Mouse (Mus musculus) adrenal gland, adult 10 weeks (tissue): ENCODE results near the gene Lsm14b. TPM values are rescaled to one million over a fixed set of nuclear protein-coding genes. Genes with fewer than 3 reads are reported as not detected.

ENCODE experiments used
- polyA plus RNA-seq: library from polyadenylated mRNA; stranded (reverse); fragments of 350-450 nt; fragmentation: Illumina TruSeq; extraction: RNeasy Lipid Tissue Mini Kit (QIAGEN cat#74804); gene quantifications from one replicate; pipeline ENCODE4 v1.2.3, GENCODE M21; 2014; ENCODE audit warnings: low read depth, low replicate concordance

Gene Lsm14b
- 57.7 TPM for polyA plus RNA-seq

DNA sequence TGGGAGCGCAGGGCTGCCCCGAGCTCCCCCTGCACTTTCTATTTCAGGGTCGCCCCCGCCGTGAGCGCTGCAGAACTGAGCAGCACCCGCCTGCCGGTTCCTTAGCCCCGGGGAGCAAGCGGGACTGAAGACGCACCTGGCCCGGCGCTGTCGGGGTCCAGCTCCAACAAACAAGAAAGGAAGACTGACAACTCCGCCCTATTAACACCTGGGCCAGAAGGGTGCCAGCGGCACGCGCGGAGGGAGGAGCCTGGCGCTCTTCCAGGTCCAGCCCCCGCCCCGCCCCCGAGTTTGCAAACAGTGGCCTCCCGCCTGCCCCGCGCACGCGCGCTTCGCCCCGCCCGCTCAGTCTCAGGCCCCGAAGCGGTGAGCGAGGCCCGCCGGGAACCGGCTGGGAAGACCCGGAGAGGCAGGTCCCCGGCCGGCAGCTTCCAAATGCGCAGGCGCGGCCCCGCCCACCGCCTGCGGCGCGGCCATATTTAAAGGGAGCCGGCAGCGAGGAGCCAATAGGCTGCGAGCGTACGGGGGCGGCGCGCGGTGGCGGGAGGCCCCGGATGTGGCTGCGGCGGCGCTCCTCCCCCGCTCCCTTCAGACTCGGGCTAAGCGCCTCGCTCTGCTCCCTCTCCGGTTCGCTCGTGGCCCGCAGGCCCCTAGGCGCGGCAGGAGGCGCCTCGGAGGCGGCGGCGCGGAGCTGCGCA is at the start of gene Lsm14b:
Gene Lsm14b, plus strand, starts transcription at position 587 of the 698 bp plus-strand sequence.

DNA sequence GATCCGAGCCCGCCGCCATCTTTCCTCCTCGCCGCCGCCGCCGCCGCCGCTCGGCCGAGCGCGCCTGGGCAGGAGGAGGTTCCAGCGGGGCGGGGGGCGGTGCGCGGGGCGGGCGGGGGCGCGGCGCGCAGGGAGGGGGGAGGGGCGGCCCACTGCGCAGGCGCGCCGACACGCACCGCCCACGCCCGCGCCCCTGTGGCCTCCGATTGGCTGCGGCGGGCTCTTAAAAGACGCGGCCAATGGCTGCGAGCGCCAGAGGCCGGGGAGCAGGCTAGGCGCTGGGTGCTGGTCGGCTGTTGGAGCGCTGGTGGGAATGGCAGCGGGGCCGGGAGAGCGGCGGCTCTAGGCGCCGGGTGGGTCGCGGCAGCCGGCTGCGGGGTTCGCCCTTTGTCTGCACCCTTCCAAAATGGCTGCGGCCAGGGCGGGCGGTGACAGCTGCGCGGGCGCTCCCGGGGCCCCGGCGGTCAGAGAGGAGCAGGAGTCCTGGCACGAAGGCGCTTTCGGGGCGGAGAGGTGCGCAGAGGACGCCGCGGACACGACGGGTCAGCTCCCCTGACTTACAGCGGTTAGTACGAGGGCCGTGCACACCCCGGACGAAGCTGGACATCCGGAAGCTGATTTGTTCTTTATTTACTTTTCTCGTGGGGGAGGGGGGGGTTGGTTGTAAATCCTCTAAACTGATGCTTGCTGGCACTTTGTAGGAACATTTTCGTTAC is 48.0 kb upstream of the Lsm14b start, which contains the start of gene Taf4:
Gene Taf4, minus strand, starts transcription at position 19 of the 716 bp plus-strand sequence.

DNA sequence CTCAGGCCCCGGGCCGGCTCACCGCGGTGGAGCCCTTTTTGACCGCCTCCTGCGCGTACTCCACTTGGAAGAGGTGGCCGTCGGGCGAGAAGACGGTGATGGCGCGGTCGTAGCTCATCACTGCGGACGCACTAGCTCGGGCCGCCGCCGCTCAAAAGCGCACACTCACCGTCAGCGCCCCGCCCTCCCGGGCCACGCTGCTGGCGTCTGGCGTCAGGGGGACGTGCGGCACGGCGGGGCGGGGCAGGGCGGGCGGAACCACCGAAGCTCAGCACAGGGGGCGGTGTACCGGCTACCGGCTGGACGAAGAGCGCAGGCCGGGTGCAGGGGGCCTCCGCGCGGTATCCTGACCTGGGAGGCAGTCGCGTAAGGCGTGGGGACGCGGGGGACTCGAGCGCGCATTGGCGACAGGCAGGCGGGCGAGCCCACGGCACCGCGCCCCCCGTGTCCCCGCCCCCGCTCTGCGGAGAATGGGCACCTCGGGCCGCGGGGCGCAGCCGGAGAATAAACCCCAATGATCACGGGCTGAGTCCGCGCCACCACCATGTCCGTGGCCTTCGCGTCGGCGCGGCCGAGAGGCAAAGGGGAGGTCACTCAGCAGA is 17.6 kb downstream of the Lsm14b start, which contains the start of the genes Psma7 and Ss18l1:
Gene Psma7, minus strand, starts transcription at position 178 of the 602 bp plus-strand sequence.
Gene Ss18l1, plus strand, starts transcription at position 254 of the 602 bp plus-strand sequence.

DNA sequence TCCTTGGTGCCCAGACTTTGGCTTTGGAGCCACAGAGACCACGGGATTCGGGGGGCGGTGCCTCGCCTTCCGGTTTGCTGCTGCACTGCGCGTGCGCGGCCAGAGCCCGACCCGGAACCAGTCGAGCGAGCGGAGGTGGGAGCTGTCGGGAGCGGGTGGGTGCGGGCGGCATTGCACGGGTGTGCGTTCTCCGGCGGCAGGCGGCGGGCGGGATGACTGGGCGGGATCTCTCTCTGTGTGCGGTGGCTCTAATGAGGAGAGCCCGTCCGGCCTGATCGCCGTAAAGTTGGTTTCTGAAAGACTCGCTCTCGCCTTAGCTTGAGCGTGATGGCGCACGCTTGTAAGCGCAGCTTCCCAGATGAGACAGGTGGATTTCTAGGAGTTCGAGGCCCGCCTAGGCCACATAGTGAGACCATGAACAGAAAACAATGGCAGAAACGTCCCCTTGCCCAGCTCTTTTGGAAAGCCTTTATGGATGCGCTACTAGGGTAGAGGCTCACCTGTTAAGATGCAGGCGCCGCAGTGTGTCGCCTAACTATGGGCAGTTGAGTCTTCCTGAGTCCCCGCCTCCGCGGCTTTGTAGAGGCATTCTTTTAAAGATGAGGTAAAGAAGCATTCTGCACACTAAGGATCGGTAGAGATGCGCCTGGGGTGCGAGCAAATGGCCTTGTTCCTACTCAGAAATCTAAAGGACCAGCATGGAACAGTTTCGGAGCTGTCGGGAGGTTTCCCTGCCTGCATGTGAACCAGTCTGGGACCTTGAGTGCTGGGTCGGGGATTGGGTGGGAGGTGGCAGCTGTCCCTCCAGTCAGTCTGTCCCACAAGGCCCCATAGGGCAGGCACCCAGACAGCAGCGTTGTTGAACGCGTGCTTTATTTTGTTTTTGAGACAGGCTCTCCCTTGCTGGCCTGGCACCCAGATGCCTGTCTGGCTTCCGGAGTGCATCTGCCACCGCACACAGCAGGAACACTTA is 46.0 kb downstream of the Lsm14b start, which contains the start of gene Mtg2:
Gene Mtg2, plus strand, starts transcription at position 108 of the 973 bp plus-strand sequence.

Other genes with a start within 250 kb of the Lsm14b start
- 12.0 TPM for gene Taf4, start 48.3 kb upstream of the Lsm14b start, polyA plus RNA-seq
- 51.6 TPM for gene Psma7, start 17.4 kb downstream of the Lsm14b start, polyA plus RNA-seq
- gene Ss18l1, start 17.5 kb downstream of the Lsm14b start, polyA plus RNA-seq: 16.8 TPM
- gene Mtg2, start 45.6 kb downstream of the Lsm14b start, polyA plus RNA-seq: 1.7 TPM
- not detected for gene Hrh3, start 79.5 kb downstream of the Lsm14b start, polyA plus RNA-seq
- gene Osbpl2, start 94.3 kb downstream of the Lsm14b start, polyA plus RNA-seq: 75.0 TPM
- gene Adrm1, start 146.5 kb downstream of the Lsm14b start, polyA plus RNA-seq: 17.4 TPM
- 7.4 TPM for gene Lama5, start 200.9 kb downstream of the Lsm14b start, polyA plus RNA-seq
- gene Rps21, start 232.4 kb downstream of the Lsm14b start, polyA plus RNA-seq: 109 TPM
- gene Cables2, start 248.5 kb downstream of the Lsm14b start, polyA plus RNA-seq: 9.2 TPM